Mouse (Mus musculus) hematopoietic multipotent progenitor cell, adult 10-12 weeks (in vitro differentiated cells): Measurements from ENCODE around the gene Zfp131. TPM values are rescaled to one million over a fixed set of nuclear protein-coding genes. Genes with fewer than 3 reads are reported as not detected.

ENCODE experiments used
- polyA plus RNA-seq: library from polyadenylated mRNA; stranded (reverse); fragments of >175 nt; gene quantifications from 2 replicates; pipeline ENCODE4 v1.2.3, GENCODE M21; 2012; ENCODE audit warnings: low replicate concordance

The Zfp131 gene
- polyA plus RNA-seq = 25.1 and 70.8 TPM in 2 replicates

GRCm38 (mm10) chr13:119790761-119791579 lies at the start of gene Zfp131:
Gene Zfp131, minus strand, starts transcription at chr13:119790889.

DNA sequence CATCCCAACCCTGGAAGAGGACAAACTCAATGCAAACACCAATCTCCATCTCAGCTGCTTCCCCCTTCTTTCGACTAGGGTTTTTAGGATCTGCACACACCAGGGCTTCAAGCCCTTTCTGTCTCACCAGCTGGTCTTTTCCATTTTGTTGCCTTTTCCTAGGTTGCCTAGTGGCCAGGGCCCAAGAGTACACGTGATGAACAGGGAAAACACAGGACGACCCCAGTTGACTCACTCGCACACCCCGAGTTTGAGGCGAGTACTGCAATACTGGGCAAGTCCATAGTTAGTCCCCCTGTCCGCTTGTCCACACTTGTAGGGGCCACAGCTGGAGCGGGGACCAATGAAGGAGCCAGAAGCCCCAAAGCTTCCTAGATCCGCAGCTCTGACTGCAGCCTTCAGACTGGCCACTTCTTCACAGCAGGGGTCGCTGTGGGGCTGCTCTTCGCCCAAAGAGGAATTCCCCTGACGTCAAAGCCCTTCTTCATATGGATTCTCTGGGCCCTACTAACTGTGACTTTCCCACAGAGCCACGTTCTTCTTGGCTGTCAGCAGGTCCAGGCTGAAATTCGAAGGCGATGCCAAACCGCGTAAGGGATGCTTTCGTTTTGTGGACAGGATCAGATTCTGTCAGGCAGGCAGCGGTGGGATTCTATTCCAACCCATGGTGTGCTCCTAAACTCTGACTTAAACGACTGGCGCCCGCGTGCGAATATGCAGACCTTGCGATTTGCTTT lies 44.8 kb upstream of the Zfp131 start, which contains the start of gene D13Ertd608e:
TSS of gene D13Ertd608e (plus strand) at position 687 of the 737 bp plus-strand sequence.

DNA sequence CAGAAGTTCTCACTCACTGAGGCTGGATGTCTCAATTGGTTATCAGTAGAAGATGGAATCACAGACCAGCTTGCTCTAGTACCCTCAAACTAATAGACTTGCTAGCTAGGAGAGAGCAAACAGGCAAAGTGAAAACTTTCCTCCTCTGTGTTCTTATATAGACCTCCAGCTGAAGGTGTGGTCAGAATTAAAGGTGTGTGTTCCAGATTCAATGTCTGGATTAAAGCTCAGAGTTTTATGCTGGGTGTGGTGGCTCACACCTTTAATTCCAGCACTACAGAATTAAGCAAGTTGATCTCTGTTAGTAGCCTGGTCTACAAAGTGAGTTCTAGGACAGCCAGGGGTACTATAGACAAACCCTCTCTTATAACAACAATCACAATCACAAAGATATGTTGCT lies 39.4 kb upstream of the Zfp131 start, which contains the start of gene AF067063:
TSS of gene AF067063 (minus strand) at position 101 of the 400 bp plus-strand sequence.

DNA sequence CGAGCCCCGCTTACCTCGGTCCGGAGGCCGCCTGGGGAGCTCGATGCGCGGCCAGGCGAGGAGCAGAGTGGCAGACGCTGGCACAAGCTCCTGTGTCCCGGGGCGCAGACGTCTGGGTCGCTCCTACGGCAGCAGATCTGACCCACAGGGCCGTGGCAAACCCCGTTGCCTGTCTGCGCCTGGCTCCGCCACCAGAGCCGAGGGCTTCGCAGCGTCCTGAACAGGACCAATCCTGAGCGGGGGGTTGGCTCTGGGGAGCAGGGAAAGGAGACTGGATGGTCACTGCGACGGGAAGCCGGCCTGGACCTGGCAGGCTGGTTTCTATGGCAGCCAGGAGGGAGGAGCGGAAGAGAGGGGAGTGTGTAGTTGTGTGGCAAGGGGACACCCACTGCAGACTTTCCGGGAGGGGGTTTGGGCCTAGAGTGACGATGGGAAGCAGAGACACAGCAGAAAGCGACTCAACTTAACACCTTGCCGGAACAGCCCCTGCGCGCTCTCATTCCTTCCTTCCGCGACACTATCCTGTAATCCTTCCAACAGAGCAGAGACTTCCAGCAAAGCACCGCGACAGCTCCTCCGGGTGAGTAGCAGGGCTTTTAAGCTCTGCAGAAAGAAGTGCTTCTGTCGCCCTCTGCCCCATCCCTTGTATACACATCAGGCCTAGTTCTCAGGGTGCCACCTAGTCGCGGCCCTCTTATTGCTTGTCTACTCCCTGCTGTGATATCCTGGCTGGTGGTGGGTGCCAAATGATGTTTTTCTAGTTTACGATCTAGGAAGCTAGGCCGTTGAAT lies 34.8 kb downstream of the Zfp131 start, which contains the start of gene Nim1k:
TSS of gene Nim1k (minus strand) at position 202 of the 791 bp plus-strand sequence.

Other genes with a start within 250 kb of the Zfp131 start
- gene Ccl28, start 167.1 kb downstream of the Zfp131 start, polyA plus RNA-seq = not detected in 2 replicates
- 1.9 and 4.7 TPM in 2 replicates for gene Hmgcs1, start 100.5 kb downstream of the Zfp131 start, polyA plus RNA-seq
- gene Nim1k, start 35.0 kb downstream of the Zfp131 start, polyA plus RNA-seq = 0.25 and 0.29 TPM in 2 replicates
- not detected in 2 replicates for gene AF067063, start 39.3 kb upstream of the Zfp131 start, polyA plus RNA-seq
- not detected in 2 replicates for gene D13Ertd608e, start 45.1 kb upstream of the Zfp131 start, polyA plus RNA-seq
- gene Tcstv1, start 103.9 kb upstream of the Zfp131 start, polyA plus RNA-seq = not detected in 2 replicates
- gene Gm21761, start 138.4 kb upstream of the Zfp131 start, polyA plus RNA-seq = not detected in 2 replicates
- not detected in 2 replicates for gene B020031M17Rik, start 159.9 kb upstream of the Zfp131 start, polyA plus RNA-seq
- gene Gm36079, start 236.1 kb upstream of the Zfp131 start, polyA plus RNA-seq = 0.29 TPM in 1 of 2 replicates, not detected in the other